Mouse (Mus musculus) right cerebral cortex, postnatal 36 days (tissue): ENCODE results near the gene Sult2a3.
"Not testable (repeated sequence)": the region's sequence is repeated elsewhere in the genome, so short reads cannot be mapped to it uniquely, and the experiment has no call there.

Source experiments
- DNase-seq, 2 experiments: peaks; one replicate each; pipeline ENCODE4 v3.0.0; 2022; ENCODE audit warnings: low spot score in 2 of 2, mixed read lengths in 1 of 2

Sult2a3 gene

DNA sequence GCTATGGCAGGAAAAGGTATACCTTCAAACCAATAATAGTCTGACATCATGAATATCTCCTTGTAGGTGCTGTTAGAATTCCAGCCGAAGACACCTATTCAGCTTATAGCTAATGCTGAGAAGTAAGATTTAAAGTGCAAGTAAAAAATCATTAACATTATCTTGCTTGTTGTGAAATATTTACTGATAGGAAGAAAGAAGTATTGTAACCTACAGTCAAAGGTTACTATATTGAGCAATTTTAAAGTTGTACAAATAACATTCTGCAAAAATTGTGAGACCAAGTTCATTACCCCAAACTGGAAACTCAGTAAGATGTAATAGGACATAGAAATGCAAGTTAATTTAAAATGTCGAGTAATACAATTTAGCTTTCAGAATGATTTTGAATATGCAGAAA is at the start of gene Sult2a3:
Sult2a3 (minus strand) TSS at position 101 of the 400 bp plus-strand sequence.
- DNase-seq, result no peak

GRCm38 (mm10) chr7:14120436-14120835 is 2.4 kb downstream of the Sult2a3 start:
- no peak for DNase-seq

DNA sequence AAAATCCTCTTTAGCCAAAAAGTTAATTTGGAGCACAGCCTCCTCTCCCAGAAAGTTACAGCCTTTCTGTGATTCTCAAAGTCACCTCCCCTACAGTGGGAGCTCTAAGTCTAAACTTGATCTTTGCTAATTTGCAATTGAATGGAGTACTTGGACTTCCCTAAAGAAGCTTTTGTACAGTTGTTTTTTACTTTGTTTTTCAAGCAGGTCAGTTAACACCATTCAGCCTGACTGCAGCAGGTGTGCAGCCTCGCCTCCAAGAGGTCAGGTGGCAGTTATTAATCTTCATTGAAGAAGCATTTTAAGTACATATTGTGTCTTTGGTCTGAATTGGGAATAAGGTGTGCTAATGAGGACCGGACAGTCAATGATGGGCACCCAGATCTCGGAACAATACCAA is 3.0 kb downstream of the Sult2a3 start:
- DNase-seq, result not testable (repeated sequence)

- no peak for DNase-seq
These were observed 6.1 kb downstream of the Sult2a3 start for GRCm38 (mm10) chr7:14116761-14117160.

DNA sequence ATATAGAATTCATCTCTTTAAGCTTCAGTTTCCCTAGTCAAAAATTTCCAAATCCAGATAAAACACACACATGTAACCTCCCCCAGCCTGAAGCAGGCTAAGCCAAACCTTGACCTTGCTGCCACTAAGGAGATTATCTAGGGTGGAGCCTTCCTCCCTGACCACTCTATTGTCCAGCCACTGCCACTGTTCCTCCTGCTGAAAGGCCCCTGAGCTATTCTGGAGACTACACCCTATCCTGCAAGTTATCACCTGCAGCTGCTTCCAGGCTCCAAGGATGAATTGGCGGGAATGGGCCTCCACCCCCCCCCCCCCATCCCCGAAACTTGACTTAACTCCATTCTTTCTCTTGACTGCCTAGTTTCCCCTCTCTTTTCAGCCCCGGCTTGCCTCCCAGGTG is 8.4 kb downstream of the Sult2a3 start:
- not testable (repeated sequence) for DNase-seq

GRCm38 (mm10) chr7:14047821-14048220 is 75.0 kb downstream of the Sult2a3 start:
- not testable (repeated sequence) for DNase-seq

GRCm38 (mm10) chr7:14030831-14031230 is 92.0 kb downstream of the Sult2a3 start:
- DNase-seq, result not testable (repeated sequence)
